Mouse (Mus musculus): ENCODE data around the gene D5Ertd579e. TPM values are rescaled to one million over a fixed set of nuclear protein-coding genes. Genes with fewer than 3 reads are reported as not detected.
"Not testable (repeated sequence)": the region's sequence is repeated elsewhere in the genome, so short reads cannot be mapped to it uniquely, and the experiment has no call there.

D5Ertd579e gene
- polyA plus RNA-seq, 1 experiment from 2014 or later = 14.0 TPM

DNA sequence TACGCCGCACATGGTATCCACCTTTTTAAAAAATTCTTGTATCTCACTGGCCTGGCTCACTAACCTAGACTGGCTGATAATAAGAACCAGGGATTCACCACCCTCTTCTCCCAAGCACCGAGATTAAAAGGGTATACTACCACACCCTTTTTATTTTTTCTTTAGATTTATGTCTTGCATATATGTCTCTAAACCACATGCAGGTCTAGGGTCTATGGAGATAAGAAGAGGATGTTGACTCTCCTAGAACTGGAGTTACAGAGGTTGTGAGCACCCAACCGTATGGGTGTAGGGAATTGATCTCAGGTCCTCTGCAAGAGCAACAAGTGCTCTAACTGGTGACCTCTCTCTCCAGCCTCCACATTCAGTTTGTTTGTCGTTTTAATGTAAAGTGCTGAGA lies 17.9 kb downstream of the D5Ertd579e start:
- Histone ChIP-seq H3K27me3 (ENCODE audit: control insufficient read depth, insufficient read depth, low read depth, low read length) (no peaks in the 10 kb centered on the region), H3K4me1 (replicated peaks; ENCODE audit: control insufficient read depth, insufficient read depth, low read length) (no peaks in the 10 kb centered on the region), H3K4me2 (ENCODE audit: low read depth, low read length) (no peak overlapping the region), H3K36me3 (ENCODE audit: control insufficient read depth, insufficient read depth, low read length) (no peaks in the 10 kb centered on the region), H3K4me3 (ENCODE audit: low read length) (no peak overlapping the region), H3K9me3 (ENCODE audit: control insufficient read depth, low read length) (no peaks in the 10 kb centered on the region), H3K9ac (ENCODE audit: low read length) (no peak overlapping the region), H3K27ac (ENCODE audit: low read length) (no peak overlapping the region)
- WGBS = 89% methylated on average over 5 of the region's 5 CpGs
- no peak for ATAC-seq (ENCODE audit: low read depth)

- Histone ChIP-seq H3K36me3 (ENCODE audit: control insufficient read depth, insufficient read depth, low read length) (peaks cover 4% of the 10 kb centered on the region), H3K27ac (ENCODE audit: low read length) (no peak overlapping the region), H3K4me1 (replicated peaks; ENCODE audit: control insufficient read depth, insufficient read depth, low read length) (no peaks in the 10 kb centered on the region), H3K27me3 (ENCODE audit: control insufficient read depth, insufficient read depth, low read depth, low read length) (no peaks in the 10 kb centered on the region), H3K9me3 (ENCODE audit: control insufficient read depth, low read length) (no peaks in the 10 kb centered on the region), H3K4me3 (ENCODE audit: low read length) (no peak overlapping the region), H3K9ac (ENCODE audit: low read length) (no peak overlapping the region), H3K4me2 (ENCODE audit: low read depth, low read length) (no peak overlapping the region)
- 47% methylated on average over 1 of the region's 1 CpGs for WGBS
- no peak for ATAC-seq (ENCODE audit: low read depth)
Observed at GRCm38 (mm10) chr5:36675466-36675865, 20.4 kb downstream of the D5Ertd579e start.

GRCm38 (mm10) chr5:36674658-36675433 lies 21.0 kb downstream of the D5Ertd579e start:
- peaks cover 4% of the 10 kb centered on the region for H3K36me3 ChIP-seq (ENCODE audit: control insufficient read depth, insufficient read depth, low read length)
- 59% methylated on average over 4 of the region's 4 CpGs for WGBS
- ATAC-seq (ENCODE audit: low read depth) = peak; percentile 64; the same call in 1 of the 2 replicates

GRCm38 (mm10) chr5:36669021-36670008 lies 26.5 kb downstream of the D5Ertd579e start:
- WGBS = 74% methylated on average over 7 of the region's 7 CpGs
- no peak overlapping the region for H3K9ac ChIP-seq (ENCODE audit: low read length)
- H3K4me2 ChIP-seq (ENCODE audit: low read depth, low read length) = no peak overlapping the region
- no peak for ATAC-seq (ENCODE audit: low read depth)
- H3K36me3 ChIP-seq (ENCODE audit: control insufficient read depth, insufficient read depth, low read length) = peaks cover 7% of the 10 kb centered on the region
- H3K4me3 ChIP-seq (ENCODE audit: low read length) = no peak overlapping the region
- H3K9me3 ChIP-seq (ENCODE audit: control insufficient read depth, low read length) = no peaks in the 10 kb centered on the region
- H3K27me3 ChIP-seq (ENCODE audit: control insufficient read depth, insufficient read depth, low read depth, low read length) = no peaks in the 10 kb centered on the region
- no peaks in the 10 kb centered on the region for H3K4me1 ChIP-seq (replicated peaks; ENCODE audit: control insufficient read depth, insufficient read depth, low read length)
- no peak overlapping the region for H3K27ac ChIP-seq (ENCODE audit: low read length)

More at GRCm38 (mm10) chr5:36674658-36675433, 21.0 kb downstream of the D5Ertd579e start:
- no peak overlapping the region for H3K27ac ChIP-seq (ENCODE audit: low read length)
- H3K27me3 ChIP-seq (ENCODE audit: control insufficient read depth, insufficient read depth, low read depth, low read length) = no peaks in the 10 kb centered on the region
- no peak overlapping the region for H3K4me2 ChIP-seq (ENCODE audit: low read depth, low read length)
- no peak overlapping the region for H3K9ac ChIP-seq (ENCODE audit: low read length)
- H3K4me1 ChIP-seq (replicated peaks; ENCODE audit: control insufficient read depth, insufficient read depth, low read length) = no peaks in the 10 kb centered on the region
- no peaks in the 10 kb centered on the region for H3K9me3 ChIP-seq (ENCODE audit: control insufficient read depth, low read length)
- H3K4me3 ChIP-seq (ENCODE audit: low read length) = no peak overlapping the region

GRCm38 (mm10) chr5:36668572-36668971 lies 27.3 kb downstream of the D5Ertd579e start:
- ATAC-seq (ENCODE audit: low read depth) = no peak
- H3K9me3 ChIP-seq (ENCODE audit: control insufficient read depth, low read length) = no peaks in the 10 kb centered on the region
- H3K9ac ChIP-seq (ENCODE audit: low read length) = no peak overlapping the region
- 86% methylated on average over 8 of the region's 8 CpGs for WGBS
- no peak overlapping the region for H3K4me3 ChIP-seq (ENCODE audit: low read length)
- no peak overlapping the region for H3K27ac ChIP-seq (ENCODE audit: low read length)
- no peaks in the 10 kb centered on the region for H3K4me1 ChIP-seq (replicated peaks; ENCODE audit: control insufficient read depth, insufficient read depth, low read length)
- H3K4me2 ChIP-seq (ENCODE audit: low read depth, low read length) = no peak overlapping the region
- H3K36me3 ChIP-seq (ENCODE audit: control insufficient read depth, insufficient read depth, low read length) = peaks cover 7% of the 10 kb centered on the region
- no peaks in the 10 kb centered on the region for H3K27me3 ChIP-seq (ENCODE audit: control insufficient read depth, insufficient read depth, low read depth, low read length)

DNA sequence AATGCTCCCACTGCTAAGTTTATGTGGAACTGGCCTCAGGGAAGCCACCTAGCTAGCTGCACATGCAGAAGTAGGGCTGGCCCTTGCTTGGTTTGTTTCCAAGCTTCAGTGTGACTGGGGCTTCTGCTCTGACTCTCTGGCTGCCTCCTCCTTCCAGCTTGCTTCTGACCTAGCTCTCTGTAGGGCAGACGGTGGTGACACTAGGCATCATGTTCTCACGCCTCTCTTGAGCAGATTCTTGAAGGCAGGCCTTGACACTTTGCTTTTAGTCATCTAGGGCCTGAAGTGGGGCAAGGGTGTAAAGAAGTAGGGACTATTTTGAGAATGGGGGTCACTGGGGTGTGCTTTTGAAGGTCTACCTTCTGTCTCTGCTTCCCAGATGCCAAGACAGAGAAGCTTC lies 27.8 kb downstream of the D5Ertd579e start:
- not testable (repeated sequence) for H3K4me1 ChIP-seq (replicated peaks; ENCODE audit: control insufficient read depth, insufficient read depth, low read length); H3K27me3 ChIP-seq (ENCODE audit: control insufficient read depth, insufficient read depth, low read depth, low read length); H3K4me3 ChIP-seq (ENCODE audit: low read length); H3K9ac ChIP-seq (ENCODE audit: low read length); ATAC-seq (ENCODE audit: low read depth); H3K4me2 ChIP-seq (ENCODE audit: low read depth, low read length); H3K36me3 ChIP-seq (ENCODE audit: control insufficient read depth, insufficient read depth, low read length); H3K9me3 ChIP-seq (ENCODE audit: control insufficient read depth, low read length); H3K27ac ChIP-seq (ENCODE audit: low read length)
- WGBS = 84% methylated on average over 2 of the region's 2 CpGs

DNA sequence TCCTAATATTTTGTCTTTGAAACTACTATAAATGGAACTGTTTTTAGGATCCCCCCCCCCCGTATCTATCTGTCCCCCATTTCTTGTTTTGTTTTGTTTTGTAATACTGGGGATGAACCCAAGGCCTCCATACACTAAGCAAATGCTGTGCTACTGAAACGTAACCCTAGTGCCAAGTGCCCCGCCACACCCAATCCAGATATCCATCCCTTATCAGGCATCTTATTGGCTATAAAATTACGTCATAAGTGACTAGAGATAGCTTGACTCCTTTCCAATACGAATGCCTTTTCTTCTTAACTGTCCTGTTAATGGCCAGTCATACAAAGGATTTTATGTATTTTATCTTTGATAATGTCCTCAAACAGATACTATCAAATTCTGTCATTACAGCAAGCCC lies 28.7 kb downstream of the D5Ertd579e start:
- no peaks in the 10 kb centered on the region for H3K9me3 ChIP-seq (ENCODE audit: control insufficient read depth, low read length)
- peaks cover 6% of the 10 kb centered on the region for H3K36me3 ChIP-seq (ENCODE audit: control insufficient read depth, insufficient read depth, low read length)
- ATAC-seq (ENCODE audit: low read depth) = no peak
- no peak overlapping the region for H3K27ac ChIP-seq (ENCODE audit: low read length)
- no peaks in the 10 kb centered on the region for H3K4me1 ChIP-seq (replicated peaks; ENCODE audit: control insufficient read depth, insufficient read depth, low read length)
- H3K27me3 ChIP-seq (ENCODE audit: control insufficient read depth, insufficient read depth, low read depth, low read length) = no peaks in the 10 kb centered on the region
- no peak overlapping the region for H3K4me2 ChIP-seq (ENCODE audit: low read depth, low read length)
- 88% methylated on average over 5 of the region's 5 CpGs for WGBS
- no peak overlapping the region for H3K9ac ChIP-seq (ENCODE audit: low read length)
- H3K4me3 ChIP-seq (ENCODE audit: low read length) = no peak overlapping the region

DNA sequence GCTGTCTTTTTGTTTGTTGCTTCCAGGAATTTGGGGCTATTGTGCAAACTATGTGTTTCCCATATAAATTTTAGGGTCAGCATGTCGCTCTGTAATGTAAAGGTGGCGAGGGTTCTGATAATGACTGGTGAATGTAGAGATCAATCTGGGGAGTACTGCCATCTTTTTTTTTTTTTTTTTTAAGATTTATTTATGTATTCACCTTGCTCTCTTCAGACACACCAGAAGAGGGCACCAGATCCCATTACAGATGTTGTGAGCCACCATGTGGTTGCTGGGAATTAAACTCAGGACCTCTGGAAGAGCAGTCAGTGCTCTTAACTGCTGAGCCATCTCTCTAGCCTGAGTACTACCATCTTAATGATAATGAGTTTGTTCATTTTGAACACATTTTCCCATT lies 29.1 kb downstream of the D5Ertd579e start:
- H3K36me3 ChIP-seq (ENCODE audit: control insufficient read depth, insufficient read depth, low read length); H3K9me3 ChIP-seq (ENCODE audit: control insufficient read depth, low read length); H3K4me2 ChIP-seq (ENCODE audit: low read depth, low read length); ATAC-seq (ENCODE audit: low read depth); H3K4me1 ChIP-seq (replicated peaks; ENCODE audit: control insufficient read depth, insufficient read depth, low read length); H3K4me3 ChIP-seq (ENCODE audit: low read length); H3K9ac ChIP-seq (ENCODE audit: low read length); H3K27ac ChIP-seq (ENCODE audit: low read length); H3K27me3 ChIP-seq (ENCODE audit: control insufficient read depth, insufficient read depth, low read depth, low read length): not testable (repeated sequence)
- 92% methylated on average over 2 of the region's 2 CpGs for WGBS

DNA sequence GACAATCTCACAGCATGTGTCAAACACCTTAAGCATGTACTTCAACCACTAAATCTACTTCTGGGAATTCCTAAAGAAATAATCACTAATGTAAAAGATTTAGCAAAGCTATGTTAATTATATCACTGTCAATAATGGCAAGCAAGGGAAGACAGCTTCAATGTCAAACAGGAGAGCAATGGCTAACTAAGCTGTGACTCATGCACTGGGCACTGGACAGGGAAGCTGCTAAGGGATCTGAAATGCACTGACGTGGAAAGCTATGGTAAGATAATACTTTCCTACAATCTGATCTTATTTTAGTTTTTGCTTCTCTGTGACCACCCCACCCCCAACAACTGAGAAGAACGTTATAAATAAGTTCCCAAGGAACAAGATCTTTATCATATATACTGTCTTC lies 32.5 kb downstream of the D5Ertd579e start:
- WGBS = 78% methylated on average over 2 of the region's 2 CpGs
- H3K4me2 ChIP-seq (ENCODE audit: low read depth, low read length) = no peak overlapping the region
- H3K9me3 ChIP-seq (ENCODE audit: control insufficient read depth, low read length) = no peaks in the 10 kb centered on the region
- H3K27ac ChIP-seq (ENCODE audit: low read length) = no peak overlapping the region
- H3K9ac ChIP-seq (ENCODE audit: low read length) = no peak overlapping the region
- no peak overlapping the region for H3K4me3 ChIP-seq (ENCODE audit: low read length)
- H3K36me3 ChIP-seq (ENCODE audit: control insufficient read depth, insufficient read depth, low read length) = no peaks in the 10 kb centered on the region
- ATAC-seq (ENCODE audit: low read depth) = no peak
- no peaks in the 10 kb centered on the region for H3K27me3 ChIP-seq (ENCODE audit: control insufficient read depth, insufficient read depth, low read depth, low read length)
- H3K4me1 ChIP-seq (replicated peaks; ENCODE audit: control insufficient read depth, insufficient read depth, low read length) = no peaks in the 10 kb centered on the region
